Mouse (Mus musculus) yolk sac, embryonic 10.5 days (tissue): Measurements from ENCODE around the gene Rgs3.

Source experiments
- DNase-seq: peaks from one replicate; pipeline ENCODE4 v3.0.0-alpha.2; 2017; ENCODE audit warnings: low spot score

Rgs3 gene

DNA sequence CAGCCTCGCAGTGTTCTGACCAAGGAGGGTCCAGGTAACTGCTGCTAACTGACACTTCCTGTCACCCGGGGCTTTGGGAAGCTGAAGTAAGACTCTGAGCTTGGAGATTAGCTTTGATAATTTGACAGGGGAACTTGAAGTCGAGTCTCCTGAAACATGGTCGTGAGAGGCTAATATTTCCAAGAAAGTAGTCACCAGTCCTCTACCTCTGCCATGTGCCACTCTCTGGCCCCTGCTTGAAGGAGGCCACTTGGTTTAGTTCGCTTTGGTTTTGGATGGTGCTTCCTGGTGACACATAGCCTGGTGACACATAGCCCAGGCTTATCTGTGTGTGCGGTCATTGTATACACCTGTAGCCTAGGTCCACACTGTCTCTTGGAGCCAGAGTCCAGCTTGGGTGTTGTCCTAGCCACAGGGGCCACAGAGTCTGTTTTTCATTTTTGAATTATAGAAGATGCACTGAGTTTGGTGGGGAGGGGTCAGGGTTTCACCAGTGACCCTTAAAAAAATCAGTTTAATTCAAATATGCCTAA lies at the start of gene Rgs3:
Gene Rgs3 (plus strand): TSS at position 51 of the 533 bp plus-strand sequence.
- DNase-seq: no peak

DNA sequence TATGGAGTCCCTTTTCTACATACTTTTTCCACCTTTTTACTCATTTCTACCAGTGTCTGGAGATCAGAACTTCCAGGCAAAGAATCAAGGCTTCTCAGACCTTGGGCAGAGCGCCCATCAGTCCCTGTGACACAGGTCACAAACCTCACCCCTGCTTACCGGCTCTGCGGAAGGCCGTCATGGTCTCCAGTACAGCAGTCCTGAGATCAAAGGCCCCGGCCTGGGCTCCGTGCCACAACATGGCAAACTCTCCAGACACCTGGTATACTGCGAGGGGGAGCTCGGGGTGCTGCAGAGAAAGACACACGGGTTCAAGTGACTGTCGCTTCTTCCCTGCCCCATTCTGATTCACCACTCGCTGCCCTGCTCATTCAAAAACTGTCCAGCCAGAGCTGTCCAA lies 49.7 kb upstream of the Rgs3 start:
- DNase-seq: no peak

DNA sequence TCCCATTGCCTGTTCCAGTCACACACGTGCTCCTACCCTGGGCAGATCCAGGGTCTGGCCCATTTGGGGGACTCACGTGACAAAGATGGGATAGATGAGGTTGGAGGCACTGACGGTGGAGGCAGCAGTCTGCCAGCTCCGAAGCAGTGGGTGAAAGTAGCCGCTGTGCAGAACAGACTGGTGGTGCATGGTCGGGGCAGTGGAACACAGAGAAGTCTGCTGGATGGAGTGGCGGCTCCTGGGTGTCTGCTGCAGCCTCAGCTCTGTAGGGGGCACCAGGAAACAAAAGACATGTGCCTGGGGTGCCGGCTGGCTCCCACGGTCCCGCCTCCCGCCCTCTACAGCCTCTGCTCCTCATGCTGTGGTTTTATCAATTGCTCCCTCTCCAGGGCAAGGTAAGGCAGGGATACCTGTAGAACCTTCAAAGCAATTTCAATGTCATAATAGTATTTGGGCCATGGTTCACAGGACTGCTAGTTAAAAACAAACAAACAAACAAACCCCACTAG lies 45.6 kb upstream of the Rgs3 start:
- no peak for DNase-seq

DNA sequence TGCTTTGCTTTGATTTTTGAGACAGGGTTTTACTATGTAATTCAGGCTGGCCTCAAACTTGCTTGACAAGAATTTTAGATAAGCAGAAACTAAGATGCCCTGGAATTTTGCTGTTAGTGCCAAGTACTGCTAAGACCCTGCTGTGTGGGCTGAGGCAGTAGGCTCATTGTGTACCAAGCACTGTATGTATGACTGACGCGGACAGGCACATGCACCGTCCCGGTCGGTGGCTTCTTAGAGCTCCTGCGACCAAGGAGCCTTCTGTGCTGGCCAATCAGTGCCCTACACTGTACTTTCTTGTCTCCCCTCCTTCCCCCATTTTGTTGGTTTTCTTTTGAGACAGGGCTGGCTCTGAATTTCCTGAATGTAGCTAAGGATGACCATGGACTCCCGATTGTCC lies 44.7 kb upstream of the Rgs3 start:
- DNase-seq: no peak

DNA sequence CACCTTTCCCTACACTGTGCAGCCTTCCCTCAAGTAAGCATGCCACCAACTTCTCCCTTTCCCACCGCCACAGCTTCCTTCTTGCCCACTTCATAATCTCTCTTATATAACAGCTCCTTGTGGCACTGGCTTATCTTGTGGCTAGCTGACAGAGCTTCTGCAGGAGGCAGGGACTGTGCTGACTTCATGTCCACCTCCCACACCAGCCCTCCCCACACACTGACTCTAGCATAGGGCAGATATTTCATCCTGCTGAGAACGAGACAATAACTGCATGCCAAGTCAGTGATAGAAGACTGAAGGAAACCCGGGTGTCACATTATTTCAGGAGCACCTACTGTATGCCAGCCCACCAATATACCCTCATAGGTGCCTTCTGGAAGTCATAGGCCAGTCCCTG lies 44.2 kb upstream of the Rgs3 start:
- DNase-seq: no peak

DNA sequence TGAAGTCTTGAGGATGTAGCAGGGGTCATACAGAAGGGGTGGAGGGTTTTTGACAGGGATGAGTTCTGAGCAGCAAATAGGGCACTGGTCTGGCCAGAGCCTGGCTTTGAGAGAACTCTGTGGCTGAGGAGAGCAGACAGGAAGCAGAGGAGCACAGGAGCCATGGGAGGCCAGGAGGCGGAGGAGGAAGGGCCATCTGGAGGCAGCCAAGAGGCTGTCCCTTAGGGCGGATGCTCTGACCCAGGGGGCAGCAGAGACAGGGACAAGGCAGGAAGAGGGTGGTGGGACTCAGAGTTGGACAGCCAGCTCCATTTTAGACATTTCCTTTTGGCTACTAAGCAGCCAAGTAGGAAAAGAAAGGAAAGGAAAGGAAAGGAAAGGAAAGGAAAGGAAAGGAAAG lies 43.6 kb upstream of the Rgs3 start:
- DNase-seq: no peak

DNA sequence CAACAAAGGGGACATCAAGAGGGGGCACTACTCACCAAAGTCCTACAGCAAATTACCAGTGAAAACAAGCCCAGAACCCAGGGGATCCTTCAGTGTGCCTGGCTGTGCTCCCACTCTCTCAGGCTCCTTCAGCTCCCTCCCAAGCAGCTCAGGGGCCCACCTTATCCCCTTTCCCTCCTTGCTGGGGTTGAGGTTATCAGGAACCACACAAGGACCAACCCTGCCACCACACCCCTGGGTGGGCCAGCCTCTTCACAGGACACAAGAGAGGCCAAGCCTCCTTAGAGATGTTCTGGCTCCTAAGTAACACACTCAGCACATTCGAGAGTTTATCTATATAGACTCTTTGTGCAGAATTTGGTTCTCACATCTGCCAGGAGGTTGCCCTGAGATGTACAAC lies 43.1 kb upstream of the Rgs3 start:
- DNase-seq: peak; percentile 55

DNA sequence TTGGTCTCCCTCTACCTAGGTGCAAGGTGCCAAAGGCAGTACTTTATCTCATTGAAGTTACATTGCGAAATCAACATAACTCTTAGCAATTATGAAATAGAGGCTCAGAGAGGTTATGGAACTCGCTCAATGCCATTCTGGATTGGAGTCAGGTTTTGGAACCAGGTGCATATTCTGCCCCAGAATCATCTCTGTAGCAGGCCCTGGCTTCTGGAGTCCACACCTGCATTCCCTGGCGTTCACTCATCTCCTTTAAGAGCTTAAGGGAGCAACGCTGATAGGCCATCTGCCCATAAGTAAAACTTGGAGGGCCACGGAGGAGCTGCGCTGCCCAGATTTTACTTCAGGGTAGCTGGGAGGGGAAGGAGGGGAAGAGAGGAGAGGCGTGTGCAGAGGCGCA lies 42.6 kb upstream of the Rgs3 start:
- DNase-seq: no peak

DNA sequence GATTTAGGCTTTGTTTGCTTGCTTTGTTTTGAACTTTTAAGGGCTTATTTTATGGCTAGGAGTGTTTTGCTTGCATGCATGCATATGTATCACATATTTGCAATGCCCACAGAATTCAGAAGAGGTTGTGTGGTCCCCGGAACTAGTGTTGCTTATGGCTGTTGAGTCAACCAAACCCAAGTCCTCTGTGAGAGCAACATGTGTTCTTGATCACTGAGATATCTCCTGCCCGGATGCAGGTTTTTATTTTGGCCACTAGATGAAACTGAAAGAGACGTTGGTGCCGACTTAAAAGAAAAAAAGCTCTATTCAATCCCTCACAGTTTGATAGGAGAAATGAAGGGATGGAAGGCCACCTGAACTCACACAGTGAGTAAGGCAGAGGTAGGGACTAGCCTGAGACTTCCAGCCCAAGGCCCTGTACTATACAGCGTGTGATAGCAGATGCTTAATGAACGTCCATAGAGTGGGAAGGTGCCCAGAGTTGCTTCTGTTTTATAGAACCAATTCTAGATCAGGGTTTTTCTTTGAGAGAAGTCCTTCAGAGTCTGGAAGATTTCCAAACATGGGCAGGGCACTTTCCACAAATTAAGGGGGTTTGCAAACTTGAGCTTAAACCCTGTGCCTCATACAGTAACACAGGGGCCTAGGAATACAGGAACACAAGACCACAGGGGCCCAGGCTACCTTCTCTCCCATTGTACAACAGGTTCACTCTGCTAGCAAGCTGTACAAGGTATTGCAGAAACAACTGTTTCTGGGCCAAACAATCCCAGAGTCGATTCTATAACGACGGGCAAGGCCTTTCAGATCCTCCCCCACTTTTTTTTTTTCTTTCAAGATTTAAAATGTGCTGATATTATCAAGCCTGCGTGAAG lies 41.9 kb upstream of the Rgs3 start:
- no peak for DNase-seq

DNA sequence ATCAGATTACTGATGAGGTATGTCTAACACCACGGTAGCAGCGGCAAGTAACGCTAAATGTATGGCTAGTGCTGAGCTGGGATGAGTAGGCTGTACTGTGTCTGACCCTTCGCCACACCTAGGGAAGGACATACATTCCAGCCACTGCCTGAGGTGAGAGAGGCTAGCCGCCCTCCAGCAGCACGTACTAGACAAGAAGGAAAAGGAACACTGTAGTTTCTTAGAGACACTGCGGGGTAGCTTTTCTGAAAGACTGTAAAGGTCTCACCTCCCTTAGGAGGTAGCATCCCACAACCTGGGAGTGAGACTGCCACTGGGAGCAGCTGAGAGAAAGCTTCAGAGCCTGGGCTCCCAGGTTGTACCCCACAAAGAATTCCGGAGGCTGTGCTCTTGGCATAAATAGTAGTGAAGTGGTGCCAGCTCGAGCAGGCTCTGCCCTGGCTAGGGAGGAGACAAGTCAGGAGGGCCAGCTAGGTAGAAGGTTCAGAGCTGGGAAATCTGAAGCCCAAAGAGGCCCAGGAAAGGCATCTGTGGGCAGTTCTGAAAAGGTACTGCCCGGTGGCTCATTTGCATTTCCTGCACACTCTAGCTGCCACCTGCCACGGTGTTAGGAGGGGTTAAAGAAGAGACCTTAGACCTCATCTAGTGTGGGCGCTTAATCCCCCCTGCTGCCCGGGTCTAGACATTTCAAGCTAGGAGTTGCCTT lies 41.1 kb upstream of the Rgs3 start:
- no peak for DNase-seq

DNA sequence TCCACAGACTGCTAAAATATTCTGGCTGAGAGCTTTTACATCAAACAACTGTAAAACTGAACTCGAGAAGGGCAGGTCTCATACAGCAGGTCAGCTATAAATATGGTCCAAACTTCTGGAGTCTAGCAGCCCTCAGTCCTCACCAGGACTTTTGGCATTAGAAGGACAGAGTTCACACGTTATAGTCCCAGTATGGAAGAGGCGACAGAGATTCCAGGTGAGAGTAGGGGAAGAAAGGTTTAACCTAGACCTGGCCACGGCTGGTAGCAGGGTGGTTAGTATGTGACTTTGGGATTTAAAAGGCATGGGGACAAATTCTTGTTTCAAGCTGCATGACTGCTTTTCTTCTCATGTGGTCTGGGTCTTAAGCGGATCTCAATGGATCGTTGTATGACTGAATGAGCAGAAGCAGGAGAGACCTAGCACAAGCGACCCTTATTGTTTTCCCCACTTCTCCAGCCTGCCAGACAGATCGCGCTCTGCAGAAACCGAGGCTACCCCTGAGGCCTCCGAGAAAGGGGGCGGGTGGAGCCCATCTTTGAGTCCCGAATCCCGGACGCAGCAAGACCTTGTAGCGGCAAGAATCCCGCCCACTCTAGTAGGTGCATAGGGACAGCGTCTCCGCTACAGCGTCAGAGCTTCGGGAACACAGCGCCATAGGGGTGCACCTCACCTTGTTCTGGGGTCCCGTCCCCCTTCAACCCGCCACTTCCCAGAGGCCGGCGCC lies 40.4 kb upstream of the Rgs3 start:
- no peak for DNase-seq

DNA sequence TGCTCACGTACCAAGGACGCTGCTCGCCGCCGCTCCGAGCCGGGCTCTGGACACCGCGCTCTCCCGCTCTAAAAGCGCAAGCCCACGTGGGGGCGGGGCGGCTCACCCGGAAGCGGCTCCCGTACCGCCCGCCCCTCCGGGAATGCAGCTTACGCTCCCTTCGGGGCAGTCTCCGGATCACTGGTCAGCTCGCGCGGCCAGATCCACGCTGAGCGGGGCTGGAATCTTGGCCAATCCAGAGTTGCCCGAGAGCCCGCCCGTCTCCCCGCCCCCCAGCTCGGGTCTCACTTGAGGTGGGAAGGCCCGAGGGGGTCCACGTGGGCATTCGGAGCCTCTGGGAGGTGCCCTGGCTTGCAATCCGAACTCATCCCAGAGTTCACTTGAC lies 39.8 kb upstream of the Rgs3 start, which contains the start of gene Alad:
Gene Alad (minus strand): TSS at position 70 of the 385 bp plus-strand sequence.
- peak; percentile 94 for DNase-seq

DNA sequence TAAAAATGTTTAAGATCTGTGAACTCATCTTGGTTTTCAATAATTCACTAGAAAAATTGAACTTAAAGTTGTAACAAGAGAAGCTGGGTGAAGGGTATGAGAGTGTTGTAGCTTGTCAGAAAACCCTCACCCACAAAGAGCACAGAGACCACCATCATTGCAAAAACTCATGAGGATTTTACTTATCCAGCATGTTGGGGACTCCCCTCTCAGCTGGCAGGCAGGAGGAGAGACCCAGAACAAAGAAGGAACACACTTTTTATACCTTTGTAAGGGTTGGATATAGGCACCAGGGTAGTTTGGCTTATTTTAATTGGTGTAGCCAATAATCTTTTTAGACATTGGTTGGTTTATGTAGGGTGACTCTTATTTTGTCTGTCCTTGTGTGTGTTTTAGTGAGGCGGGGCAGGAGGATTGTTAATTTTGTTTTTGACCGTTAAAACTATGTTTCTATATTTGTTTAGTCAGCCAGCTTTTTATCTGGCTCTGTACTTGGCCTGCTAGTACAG lies 38.7 kb upstream of the Rgs3 start:
- DNase-seq: no peak

DNA sequence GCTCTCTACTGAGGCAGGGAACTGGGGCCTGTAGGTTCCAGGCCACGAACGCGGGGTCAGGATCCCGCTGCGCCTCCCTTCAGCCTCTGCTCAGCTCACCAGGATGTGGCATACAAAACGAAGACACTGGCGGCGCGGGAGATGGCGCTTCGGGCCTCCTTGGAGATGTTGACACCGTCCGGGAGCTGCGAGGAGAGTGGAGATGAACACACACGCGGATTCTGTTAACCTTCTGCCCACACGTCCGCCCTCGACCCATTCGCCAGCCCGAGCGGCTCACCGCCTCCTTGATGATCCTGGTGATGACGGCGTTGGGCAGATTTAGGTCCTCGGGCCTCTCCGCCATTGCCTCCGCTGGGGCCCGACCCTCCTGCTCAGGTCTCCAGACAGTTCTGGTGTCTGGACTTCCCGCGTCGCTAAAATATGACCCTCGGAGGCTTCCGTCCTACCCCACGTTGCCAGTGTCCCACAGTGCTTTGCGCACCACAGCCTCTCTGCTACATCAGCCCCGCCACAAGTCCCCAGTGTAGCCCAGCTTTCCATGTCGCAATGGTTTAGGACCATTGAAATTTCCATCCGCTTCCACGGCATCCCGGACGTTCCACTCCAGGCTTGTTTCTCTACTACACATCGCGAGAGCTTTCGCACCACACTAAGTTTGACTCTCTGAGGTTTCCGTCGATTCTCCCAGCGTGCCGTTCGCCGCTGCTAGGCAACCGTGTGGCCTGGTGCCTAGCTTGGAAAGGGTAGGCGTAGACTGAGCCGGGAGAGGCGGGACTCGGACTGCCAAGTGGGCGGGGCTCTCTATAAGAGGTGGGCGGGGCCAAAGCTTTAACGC lies 34.8 kb upstream of the Rgs3 start, which contains the start of the genes Pole3 and 4933430I17Rik:
Gene Pole3 (minus strand): TSS at position 418 of the 838 bp plus-strand sequence.
Gene 4933430I17Rik (plus strand): TSS at position 719 of the 838 bp plus-strand sequence.
- peak; percentile 98 for DNase-seq

DNA sequence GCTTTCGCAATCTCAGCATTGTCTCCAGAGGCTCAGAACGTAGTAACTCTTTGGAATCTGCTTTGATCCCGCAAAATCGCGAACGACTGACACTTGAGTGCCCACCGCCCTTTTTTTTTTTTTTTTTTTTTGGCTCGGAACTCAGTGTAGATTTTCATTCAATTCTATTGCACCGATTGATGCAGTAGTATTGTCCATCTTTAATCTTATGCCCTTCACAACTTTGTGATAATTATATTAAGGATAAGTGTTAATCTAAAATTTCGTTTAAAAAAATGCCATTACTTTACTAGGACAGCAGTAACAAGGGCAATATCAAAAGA lies 34.2 kb upstream of the Rgs3 start:
- no peak for DNase-seq

DNA sequence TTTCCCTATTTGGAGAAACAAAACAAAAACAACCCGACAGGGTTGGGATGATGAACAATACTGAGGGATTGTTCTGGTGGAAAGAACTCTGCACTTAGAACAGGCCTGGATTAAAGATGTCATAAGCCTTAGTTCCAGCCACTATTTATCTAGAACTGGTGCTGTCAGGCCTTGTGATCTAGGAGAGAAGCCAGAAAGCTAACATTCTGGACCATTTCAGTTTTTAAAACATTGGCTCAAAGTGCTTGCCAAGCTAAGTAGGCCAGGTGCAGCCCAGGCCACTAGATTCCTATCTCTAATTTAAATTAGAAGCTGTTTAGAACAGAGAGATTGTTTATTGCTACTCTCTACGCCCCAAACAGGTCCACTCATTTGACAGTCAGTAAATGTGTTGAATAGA lies 33.4 kb upstream of the Rgs3 start:
- DNase-seq: no peak

DNA sequence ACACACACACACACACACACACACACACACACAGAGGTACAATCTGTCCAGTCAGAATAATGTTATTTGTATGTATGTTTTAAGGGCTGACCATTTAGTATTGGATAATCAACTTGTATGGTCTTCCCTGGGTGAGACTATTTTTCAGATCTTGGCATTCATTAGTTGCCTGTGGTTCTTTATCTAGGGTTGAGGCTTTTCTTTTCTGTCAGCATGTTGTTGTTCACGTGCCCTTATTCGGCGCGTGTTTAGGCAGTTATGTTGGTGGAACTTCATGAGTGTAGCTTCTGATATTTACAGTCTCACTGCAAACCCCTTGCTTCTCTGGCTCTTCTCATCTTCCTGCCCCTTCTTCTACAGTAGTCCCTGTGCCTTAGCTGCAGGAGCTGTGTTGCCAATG lies 32.0 kb upstream of the Rgs3 start:
- DNase-seq: no peak

DNA sequence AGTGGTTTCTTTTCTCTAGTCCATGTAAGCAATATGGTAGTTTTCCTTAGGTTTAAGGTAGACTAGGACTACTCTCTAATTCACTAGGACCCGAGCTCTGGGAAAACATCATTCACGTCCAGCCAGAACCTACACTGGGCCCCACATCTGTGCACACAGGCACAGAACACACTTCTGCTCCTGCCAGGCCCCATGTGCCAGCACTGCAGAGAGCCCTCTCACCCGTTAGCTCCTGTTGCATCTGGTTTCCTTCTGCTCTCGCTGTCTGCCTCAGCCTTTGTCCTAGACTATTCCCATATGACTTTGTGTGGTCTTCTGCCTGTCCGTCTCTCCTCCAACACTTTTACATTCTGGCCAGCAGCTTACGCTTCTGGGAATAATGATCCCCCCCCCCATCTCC lies 25.9 kb upstream of the Rgs3 start:
- DNase-seq: no peak

DNA sequence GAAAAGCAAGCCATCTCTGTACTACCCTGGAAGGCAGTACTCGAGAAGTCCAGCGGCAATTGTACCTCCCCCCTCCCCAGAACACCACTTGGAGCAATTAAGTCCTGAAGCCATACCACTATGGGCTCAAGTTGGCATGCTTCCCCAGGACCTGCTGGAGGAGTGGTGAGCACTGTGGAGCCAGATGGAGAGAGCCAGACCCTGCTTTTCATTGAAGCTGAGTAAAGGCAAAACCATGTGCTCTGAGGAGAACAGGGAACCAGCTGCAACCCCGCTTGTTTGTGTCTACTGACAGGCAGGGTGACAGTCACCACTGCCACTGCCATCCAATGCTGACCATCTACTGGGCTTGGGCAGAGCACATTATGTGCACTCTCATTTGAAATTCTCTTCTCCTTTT lies 17.8 kb upstream of the Rgs3 start:
- no peak for DNase-seq

DNA sequence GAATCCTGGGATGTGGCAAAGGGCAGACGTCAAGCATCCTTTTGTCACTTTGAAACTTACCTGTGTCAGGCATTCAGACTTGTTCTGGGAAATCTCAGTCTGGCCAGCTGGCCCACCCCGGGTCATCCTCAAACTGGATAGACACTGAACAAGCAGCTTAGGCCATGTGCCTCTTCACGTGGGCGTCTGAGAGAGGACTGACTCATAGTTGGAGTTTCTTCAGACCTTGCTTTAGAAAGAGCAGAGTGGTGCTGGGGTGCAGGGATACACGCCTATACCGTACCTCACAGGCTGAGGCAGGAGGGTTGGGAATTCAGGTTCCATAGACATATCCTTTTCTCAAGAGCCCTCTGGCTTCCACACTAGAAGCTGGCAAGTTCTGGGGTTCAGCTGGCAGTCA lies 15.9 kb upstream of the Rgs3 start:
- DNase-seq: no peak

DNA sequence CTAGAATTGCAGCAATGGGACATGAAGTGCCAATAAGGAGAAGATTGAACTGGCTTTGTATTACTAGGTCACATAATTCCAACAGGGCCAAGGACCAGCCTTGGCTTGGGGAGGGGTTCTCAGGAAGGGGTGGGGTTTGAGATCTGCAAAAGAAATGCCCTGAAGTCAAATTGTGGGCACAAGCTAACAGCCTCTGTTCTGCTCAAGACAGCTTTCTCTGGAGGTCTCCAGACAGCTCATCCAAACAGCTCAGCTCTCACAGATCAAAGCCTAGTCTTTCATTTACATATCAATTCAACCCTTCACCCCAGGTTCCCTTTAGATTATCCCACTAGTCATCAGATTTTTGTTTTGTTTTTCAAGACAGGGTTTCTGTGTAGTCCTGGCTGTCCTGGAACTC lies 14.8 kb upstream of the Rgs3 start:
- no peak for DNase-seq
